Mouse (Mus musculus) embryo, embryonic 11.5 days (tissue): ENCODE data around the gene Gm20388.
A peak's percentile ranks its signal among the peaks of the same experiment; 100 is the strongest.

ENCODE experiments used
- DNase-seq: peaks from one replicate; pipeline ENCODE4 v3.0.0-alpha.2; 2012; ENCODE audit warnings: low read depth, low spot score

Gene Gm20388

GRCm38 (mm10) chr8:119910547-119911257 lies at the start of gene Gm20388:
Gene Gm20388 (plus strand): TSS chr8:119910841.
- DNase-seq: peak; percentile 86

GRCm38 (mm10) chr8:119861706-119862389 lies 48.8 kb upstream of the Gm20388 start, which contains the start of gene Klhl36:
Gene Klhl36 (plus strand): TSS chr8:119862266.
- peak; percentile 84 for DNase-seq

- no peak for DNase-seq
These were observed 48.3 kb upstream of the Gm20388 start for GRCm38 (mm10) chr8:119862390-119862734.

GRCm38 (mm10) chr8:119862749-119863148 lies 47.9 kb upstream of the Gm20388 start:
- no peak for DNase-seq

GRCm38 (mm10) chr8:119869616-119870015 lies 41.0 kb upstream of the Gm20388 start:
- no peak for DNase-seq

GRCm38 (mm10) chr8:119873181-119873580 lies 37.5 kb upstream of the Gm20388 start:
- DNase-seq: no peak

- DNase-seq: no peak
These were observed 29.3 kb upstream of the Gm20388 start for GRCm38 (mm10) chr8:119881301-119881700.

- no peak for DNase-seq
These were observed 28.7 kb upstream of the Gm20388 start for GRCm38 (mm10) chr8:119881917-119882316.

- no peak for DNase-seq
These were observed 27.4 kb upstream of the Gm20388 start for GRCm38 (mm10) chr8:119883281-119883680.

GRCm38 (mm10) chr8:119885612-119886011 lies 25.0 kb upstream of the Gm20388 start:
- DNase-seq: no peak

GRCm38 (mm10) chr8:119887130-119887529 lies 23.5 kb upstream of the Gm20388 start:
- no peak for DNase-seq

- DNase-seq: no peak
These were observed 22.6 kb upstream of the Gm20388 start for GRCm38 (mm10) chr8:119888012-119888411.

GRCm38 (mm10) chr8:119897069-119897468 lies 13.6 kb upstream of the Gm20388 start:
- DNase-seq: no peak

GRCm38 (mm10) chr8:119897933-119898332 lies 12.7 kb upstream of the Gm20388 start:
- no peak for DNase-seq

GRCm38 (mm10) chr8:119901349-119901748 lies 9.3 kb upstream of the Gm20388 start:
- no peak for DNase-seq

- no peak for DNase-seq
These were observed 8.7 kb upstream of the Gm20388 start for GRCm38 (mm10) chr8:119901952-119902351.

GRCm38 (mm10) chr8:119904323-119904911 lies 6.2 kb upstream of the Gm20388 start:
- no peak for DNase-seq

- no peak for DNase-seq
These were observed 596 bp upstream of the Gm20388 start, which contains the start of gene Usp10 for GRCm38 (mm10) chr8:119909944-119910546. Gene Usp10 (plus strand): TSS chr8:119910360.

GRCm38 (mm10) chr8:119911258-119911962 lies 769 bp downstream of the Gm20388 start:
- DNase-seq: no peak

- no peak for DNase-seq
These were observed 2.0 kb downstream of the Gm20388 start for GRCm38 (mm10) chr8:119912643-119913042.

GRCm38 (mm10) chr8:119913181-119913580 lies 2.5 kb downstream of the Gm20388 start:
- no peak for DNase-seq

- DNase-seq: no peak
These were observed 3.5 kb downstream of the Gm20388 start for GRCm38 (mm10) chr8:119914161-119914560.
